Mouse (Mus musculus): ENCODE data around the gene Spint2. TPM values are rescaled to one million over a fixed set of nuclear protein-coding genes. Genes with fewer than 3 reads are reported as not detected.
"Not testable (repeated sequence)": the region's sequence is repeated elsewhere in the genome, so short reads cannot be mapped to it uniquely, and the experiment has no call there.

Gene Spint2
- polyA plus RNA-seq, 1 experiment from 2014 or later: 36.1 TPM

DNA sequence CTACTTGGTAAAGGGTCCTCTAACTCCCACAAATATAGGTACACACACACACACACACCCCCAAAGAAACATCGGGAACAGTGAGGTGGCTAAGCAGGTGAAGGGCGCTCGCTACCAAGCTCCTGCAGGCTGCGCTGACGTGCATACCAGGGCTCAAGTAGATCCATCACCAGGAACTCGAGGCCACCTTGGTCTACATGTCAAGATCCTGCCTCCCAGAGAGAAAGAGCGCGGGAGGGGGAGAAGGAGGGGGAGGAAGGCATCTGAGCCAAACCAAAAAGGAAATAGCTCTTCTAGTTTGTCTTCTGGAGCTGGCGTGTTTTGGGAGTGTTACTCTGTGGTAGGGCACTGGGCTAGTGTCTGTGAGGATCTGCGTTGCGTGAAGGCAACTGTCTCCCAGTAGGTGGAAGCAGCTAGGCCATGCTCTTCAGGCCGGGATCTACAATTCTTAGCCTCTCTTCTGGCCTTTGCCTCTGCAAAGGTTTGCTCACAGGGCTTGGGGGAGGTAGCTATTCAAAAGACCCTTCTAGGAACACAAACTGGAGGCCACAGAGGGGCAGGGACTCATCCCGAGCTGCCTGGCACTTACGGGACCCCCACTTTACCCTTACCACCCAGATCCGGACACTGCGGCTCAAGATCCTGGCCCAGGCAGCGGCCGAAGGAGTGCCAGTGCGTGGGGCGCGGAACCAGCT lies 34.9 kb downstream of the Spint2 start:
- no peak for DNase-seq (ENCODE audit: low spot score)
- H3K9ac ChIP-seq (ENCODE audit: low read length): no peak overlapping the region
- H3K4me1 ChIP-seq (replicated peaks; ENCODE audit: control insufficient read depth, insufficient read depth, low read length): no peaks in the 10 kb centered on the region; the same call in 1 of the 2 replicates
- no peak for ATAC-seq (replicated peaks; ENCODE audit: low FRiP score)
- no peak overlapping the region for H3K4me2 ChIP-seq (ENCODE audit: low read depth, low read length, severe bottlenecking)
- no peaks in the 10 kb centered on the region; the same call in 1 of the 2 replicates for H3K36me3 ChIP-seq (ENCODE audit: control insufficient read depth, insufficient read depth, low read length)
- H3K27ac ChIP-seq (ENCODE audit: low read depth, low read length): no peak overlapping the region
- no peak overlapping the region for H3K4me3 ChIP-seq (ENCODE audit: low read depth, low read length)
- no peaks in the 10 kb centered on the region for H3K9me3 ChIP-seq (ENCODE audit: control insufficient read depth, low read length)
- peaks cover 4% of the 10 kb centered on the region; the same call in 1 of the 2 replicates for H3K27me3 ChIP-seq (ENCODE audit: control insufficient read depth, insufficient read depth, low read length)
- 88% methylated on average over 21 of the region's 21 CpGs for WGBS

DNA sequence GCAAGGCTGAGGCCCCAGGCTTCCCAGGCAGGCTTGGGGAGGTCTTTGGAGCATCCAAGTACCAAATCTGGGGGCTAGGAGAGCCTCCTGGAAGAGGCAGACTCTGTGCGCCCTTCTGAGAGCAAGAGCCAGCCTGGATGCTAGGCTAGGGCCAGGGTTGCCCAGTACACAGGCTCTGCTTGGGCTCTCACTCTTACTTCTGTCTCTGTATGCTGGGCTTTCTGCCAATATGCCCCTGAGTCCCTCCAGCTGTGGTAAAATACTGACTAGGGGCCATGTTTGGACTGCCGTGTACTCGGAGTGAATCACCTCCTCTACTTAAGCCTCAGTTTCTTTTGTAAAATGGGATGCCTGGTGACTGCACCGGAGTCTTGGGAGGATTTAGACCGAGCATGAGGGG lies 35.7 kb downstream of the Spint2 start:
- no peak overlapping the region for H3K4me2 ChIP-seq (ENCODE audit: low read depth, low read length, severe bottlenecking)
- H3K36me3 ChIP-seq (ENCODE audit: control insufficient read depth, insufficient read depth, low read length): no peaks in the 10 kb centered on the region; the same call in 1 of the 2 replicates
- ATAC-seq (replicated peaks; ENCODE audit: low FRiP score) (no peak), DNase-seq (ENCODE audit: low spot score) (no peak)
- no peak overlapping the region for H3K9ac ChIP-seq (ENCODE audit: low read length)
- no peaks in the 10 kb centered on the region; the same call in 1 of the 2 replicates for H3K4me1 ChIP-seq (replicated peaks; ENCODE audit: control insufficient read depth, insufficient read depth, low read length)
- no peak overlapping the region for H3K27ac ChIP-seq (ENCODE audit: low read depth, low read length)
- peaks cover 4% of the 10 kb centered on the region; the same call in 1 of the 2 replicates for H3K27me3 ChIP-seq (ENCODE audit: control insufficient read depth, insufficient read depth, low read length)
- no peaks in the 10 kb centered on the region for H3K9me3 ChIP-seq (ENCODE audit: control insufficient read depth, low read length)
- WGBS: 93% methylated on average over 5 of the region's 5 CpGs
- H3K4me3 ChIP-seq (ENCODE audit: low read depth, low read length): no peak overlapping the region

DNA sequence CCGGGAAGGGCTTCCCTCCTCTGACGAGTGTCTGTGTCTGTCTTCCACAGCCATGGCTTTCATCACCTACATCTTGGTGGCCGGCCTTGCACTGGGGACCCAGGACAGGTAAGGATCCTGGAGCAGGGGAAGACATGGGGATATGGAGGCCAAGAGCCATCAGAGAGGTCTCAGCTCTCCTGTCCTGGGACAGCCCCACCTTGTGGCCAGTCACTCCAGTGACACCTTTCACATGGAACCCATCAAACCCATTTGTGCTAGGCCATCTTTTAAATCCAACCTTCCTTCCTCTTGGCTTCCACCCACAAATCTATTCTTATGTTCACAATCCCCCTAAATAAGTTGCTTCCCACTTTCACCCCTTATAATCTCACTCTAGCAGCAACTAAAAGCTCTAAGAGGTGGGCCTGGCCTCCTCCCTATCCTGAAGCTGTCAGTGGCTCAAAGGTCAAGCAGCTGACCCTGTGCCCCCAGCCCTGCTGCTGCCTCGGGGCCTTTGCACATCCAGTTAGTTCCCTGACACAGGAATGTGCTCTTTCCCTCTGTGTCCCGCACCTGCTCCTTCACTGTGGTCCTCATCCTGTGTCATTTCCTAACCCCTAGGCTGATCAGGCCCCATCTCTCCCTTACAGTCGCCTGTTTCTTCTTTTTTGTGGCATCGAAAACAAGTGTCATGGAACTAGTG lies 36.8 kb downstream of the Spint2 start:
- Histone ChIP-seq H3K36me3 (ENCODE audit: control insufficient read depth, insufficient read depth, low read length) (no peaks in the 10 kb centered on the region; the same call in 1 of the 2 replicates), H3K27ac (ENCODE audit: low read depth, low read length) (no peak overlapping the region), H3K4me2 (ENCODE audit: low read depth, low read length, severe bottlenecking) (no peak overlapping the region), H3K4me3 (ENCODE audit: low read depth, low read length) (no peak overlapping the region), H3K27me3 (ENCODE audit: control insufficient read depth, insufficient read depth, low read length) (peaks cover 4% of the 10 kb centered on the region; the same call in 1 of the 2 replicates), H3K9me3 (ENCODE audit: control insufficient read depth, low read length) (no peaks in the 10 kb centered on the region), H3K4me1 (replicated peaks; ENCODE audit: control insufficient read depth, insufficient read depth, low read length) (no peaks in the 10 kb centered on the region; the same call in 1 of the 2 replicates), H3K9ac (ENCODE audit: low read length) (no peak overlapping the region)
- no peak for DNase-seq (ENCODE audit: low spot score)
- no peak for ATAC-seq (replicated peaks; ENCODE audit: low FRiP score)
- WGBS: 83% methylated on average over 7 of the region's 7 CpGs

DNA sequence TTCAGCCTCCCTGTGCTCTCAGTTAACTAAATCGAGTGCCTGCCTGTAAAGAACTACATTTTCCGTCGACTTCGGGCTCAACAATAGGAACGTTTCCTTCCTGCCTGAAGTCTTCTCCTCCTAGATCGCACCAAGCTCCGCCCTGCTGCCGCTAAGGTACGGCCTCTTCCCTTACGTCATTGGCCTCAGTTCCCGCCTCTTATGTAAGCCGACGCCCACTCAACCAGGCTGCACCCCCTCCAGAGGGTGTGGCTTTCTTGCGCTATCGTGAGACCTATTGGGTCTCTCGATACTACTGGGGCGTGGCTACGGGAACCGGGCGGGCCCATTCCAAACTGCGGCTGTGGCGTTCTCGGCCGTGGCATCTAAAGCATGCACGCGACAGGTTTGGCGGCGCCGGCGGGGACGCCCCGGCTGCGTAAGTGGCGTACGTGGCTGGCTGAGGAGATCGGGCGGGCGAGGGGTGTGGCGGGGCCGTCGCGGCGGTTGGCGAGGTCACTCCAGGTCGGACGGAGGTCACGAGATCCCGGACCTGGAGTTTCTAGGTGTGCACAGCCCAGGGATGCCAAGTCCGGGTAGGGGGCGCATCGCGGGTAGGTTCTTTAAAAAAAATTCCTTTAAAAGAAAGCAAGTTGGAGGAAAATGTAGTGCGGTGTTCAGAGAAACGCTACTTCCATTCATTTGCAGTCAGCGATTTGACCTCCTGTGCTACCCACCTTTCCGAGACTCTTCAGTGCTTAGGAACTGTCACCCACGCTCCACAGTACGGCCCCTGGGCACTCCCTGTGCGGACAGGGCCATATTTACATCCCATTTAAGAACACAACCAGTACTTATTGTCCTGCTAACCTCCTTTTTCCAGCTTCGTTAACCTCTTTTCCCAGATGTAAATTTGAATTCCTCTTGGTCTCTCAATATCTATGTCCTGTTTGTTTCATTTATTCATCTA lies 43.4 kb downstream of the Spint2 start, which contains the start of gene Yif1b:
Gene Yif1b, plus strand, starts transcription at position 311 of the 949 bp plus-strand sequence.
- peak within 1 kb of the TSS; percentile 72 for H3K9ac ChIP-seq (ENCODE audit: low read length)
- H3K4me3 ChIP-seq (ENCODE audit: low read depth, low read length): peak within 1 kb of the TSS; percentile 58
- WGBS: under 1% methylated on average over 60 of the region's 60 CpGs
- peak within 1 kb of the TSS; percentile 69 for H3K4me2 ChIP-seq (ENCODE audit: low read depth, low read length, severe bottlenecking)
- peaks cover 4% of the 10 kb centered on the region for H3K4me1 ChIP-seq (replicated peaks; ENCODE audit: control insufficient read depth, insufficient read depth, low read length)
- peaks cover 2% of the 10 kb centered on the region; the same call in 1 of the 2 replicates for H3K27me3 ChIP-seq (ENCODE audit: control insufficient read depth, insufficient read depth, low read length)
- H3K9me3 ChIP-seq (ENCODE audit: control insufficient read depth, low read length): no peaks in the 10 kb centered on the region
- peak; percentile 98 for DNase-seq (ENCODE audit: low spot score)
- ATAC-seq (replicated peaks; ENCODE audit: low FRiP score): peak; percentile 97
- H3K36me3 ChIP-seq (ENCODE audit: control insufficient read depth, insufficient read depth, low read length): no peaks in the 10 kb centered on the region
- H3K27ac ChIP-seq (ENCODE audit: low read depth, low read length): peak within 1 kb of the TSS; percentile 26

DNA sequence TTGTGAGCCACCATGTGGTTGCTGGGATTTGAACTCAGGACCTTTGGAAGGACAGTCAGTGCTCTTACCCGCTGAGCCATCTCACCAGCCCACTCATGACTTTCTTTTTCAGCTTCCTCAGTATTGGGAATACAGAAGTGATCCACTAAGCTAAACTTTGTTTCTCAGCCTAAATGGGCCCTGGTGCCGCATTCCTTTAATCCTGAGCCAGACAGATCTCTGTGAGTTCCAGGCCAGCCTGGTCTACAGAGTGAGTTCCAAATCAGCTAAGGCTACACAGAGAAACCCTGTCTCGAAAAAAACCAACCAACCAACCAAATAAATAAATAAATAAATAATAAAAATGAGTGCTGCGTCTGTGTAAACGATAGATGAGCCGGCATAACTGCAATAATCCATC lies 44.1 kb downstream of the Spint2 start:
- not testable (repeated sequence) for H3K9me3 ChIP-seq (ENCODE audit: control insufficient read depth, low read length); DNase-seq (ENCODE audit: low spot score); H3K36me3 ChIP-seq (ENCODE audit: control insufficient read depth, insufficient read depth, low read length); H3K27me3 ChIP-seq (ENCODE audit: control insufficient read depth, insufficient read depth, low read length); H3K4me1 ChIP-seq (replicated peaks; ENCODE audit: control insufficient read depth, insufficient read depth, low read length)
- 30% methylated on average over 6 of the region's 6 CpGs for WGBS
- Histone ChIP-seq H3K4me3 (ENCODE audit: low read depth, low read length) (peak overlapping the region; percentile 58), H3K9ac (ENCODE audit: low read length) (peak overlapping the region; percentile 43), H3K4me2 (ENCODE audit: low read depth, low read length, severe bottlenecking) (peak overlapping the region; percentile 69), H3K27ac (ENCODE audit: low read depth, low read length) (peak overlapping the region; percentile 26)
- peak; percentile 22; the same call in 1 of the 2 replicates for ATAC-seq (replicated peaks; ENCODE audit: low FRiP score)

DNA sequence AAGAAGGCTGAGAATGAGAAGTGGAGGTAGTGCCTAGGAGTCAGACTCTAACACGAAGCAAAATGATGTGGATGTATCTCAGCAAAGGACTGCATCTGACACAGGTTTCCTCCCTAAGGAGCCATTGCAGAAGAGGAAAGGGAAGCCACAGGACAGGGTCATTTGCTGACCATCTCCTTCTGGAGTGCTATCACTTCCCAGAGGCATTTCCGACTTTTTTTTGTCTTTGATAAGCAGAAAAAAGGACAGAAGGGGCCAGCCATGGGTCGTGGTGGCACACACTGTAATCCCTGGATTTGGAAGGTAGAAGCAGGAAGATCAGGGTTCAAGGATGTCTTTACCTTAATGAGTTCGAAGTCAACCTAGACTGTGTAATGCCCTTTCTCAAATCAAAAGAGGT lies 45.1 kb downstream of the Spint2 start:
- no peak for DNase-seq (ENCODE audit: low spot score)
- peaks cover 19% of the 10 kb centered on the region for H3K27me3 ChIP-seq (ENCODE audit: control insufficient read depth, insufficient read depth, low read length)
- no peak overlapping the region for H3K9ac ChIP-seq (ENCODE audit: low read length)
- H3K4me1 ChIP-seq (replicated peaks; ENCODE audit: control insufficient read depth, insufficient read depth, low read length): peaks cover 9% of the 10 kb centered on the region
- H3K27ac ChIP-seq (ENCODE audit: low read depth, low read length): no peak overlapping the region
- WGBS: 85% methylated on average over 4 of the region's 4 CpGs
- no peak overlapping the region for H3K4me2 ChIP-seq (ENCODE audit: low read depth, low read length, severe bottlenecking)
- H3K9me3 ChIP-seq (ENCODE audit: control insufficient read depth, low read length): no peaks in the 10 kb centered on the region
- no peak overlapping the region for H3K4me3 ChIP-seq (ENCODE audit: low read depth, low read length)
- no peak for ATAC-seq (replicated peaks; ENCODE audit: low FRiP score)
- H3K36me3 ChIP-seq (ENCODE audit: control insufficient read depth, insufficient read depth, low read length): no peaks in the 10 kb centered on the region

DNA sequence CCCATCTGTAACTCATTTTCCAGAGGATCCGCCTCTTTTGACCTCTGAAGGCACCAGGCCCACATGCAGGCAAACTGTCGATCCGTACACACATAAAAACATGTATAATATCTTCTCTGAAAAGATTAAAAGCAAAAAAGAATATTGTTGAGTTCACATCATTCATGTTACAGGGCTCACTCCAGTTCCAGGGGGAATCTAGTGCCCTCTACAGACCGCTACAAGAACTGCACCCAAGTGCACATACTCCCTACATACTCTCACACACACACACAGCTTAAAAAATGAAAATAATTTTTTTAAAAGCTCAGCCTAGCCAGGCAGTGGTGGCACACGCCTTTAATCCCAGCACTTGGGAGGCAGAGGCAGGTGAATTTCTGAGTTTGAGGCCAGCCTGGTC lies 47.1 kb downstream of the Spint2 start:
- H3K9me3 ChIP-seq (ENCODE audit: control insufficient read depth, low read length): no peaks in the 10 kb centered on the region
- ATAC-seq (replicated peaks; ENCODE audit: low FRiP score) (no peak), DNase-seq (ENCODE audit: low spot score) (no peak)
- peaks cover 25% of the 10 kb centered on the region for H3K27me3 ChIP-seq (ENCODE audit: control insufficient read depth, insufficient read depth, low read length)
- peaks cover 9% of the 10 kb centered on the region for H3K4me1 ChIP-seq (replicated peaks; ENCODE audit: control insufficient read depth, insufficient read depth, low read length)
- 77% methylated on average over 5 of the region's 5 CpGs for WGBS
- H3K4me2 ChIP-seq (ENCODE audit: low read depth, low read length, severe bottlenecking): no peak overlapping the region
- H3K36me3 ChIP-seq (ENCODE audit: control insufficient read depth, insufficient read depth, low read length): no peaks in the 10 kb centered on the region
- H3K27ac ChIP-seq (ENCODE audit: low read depth, low read length): no peak overlapping the region
- H3K9ac ChIP-seq (ENCODE audit: low read length): no peak overlapping the region
- H3K4me3 ChIP-seq (ENCODE audit: low read depth, low read length): no peak overlapping the region

DNA sequence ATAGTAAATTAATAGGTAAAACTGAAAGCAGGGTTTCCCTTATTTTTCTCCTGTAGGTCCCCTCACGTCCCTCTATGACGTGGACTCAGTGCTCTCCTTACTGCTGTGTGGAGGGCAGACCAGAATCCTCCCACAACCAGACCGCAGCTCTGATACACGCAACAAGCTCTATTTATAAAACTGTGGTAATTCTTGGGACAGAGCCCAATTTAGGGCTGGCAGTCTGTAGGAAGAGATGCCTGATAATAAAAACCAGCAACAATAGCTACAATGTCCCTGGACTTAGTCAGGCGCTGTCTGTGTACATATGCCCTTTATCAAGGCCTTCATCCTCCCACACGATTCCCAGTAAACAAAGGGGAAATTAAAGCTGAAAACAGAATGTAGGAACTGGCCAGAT lies 48.0 kb downstream of the Spint2 start:
- no peak overlapping the region for H3K9ac ChIP-seq (ENCODE audit: low read length)
- H3K9me3 ChIP-seq (ENCODE audit: control insufficient read depth, low read length): no peaks in the 10 kb centered on the region
- peaks cover 25% of the 10 kb centered on the region for H3K27me3 ChIP-seq (ENCODE audit: control insufficient read depth, insufficient read depth, low read length)
- no peak for ATAC-seq (replicated peaks; ENCODE audit: low FRiP score)
- H3K4me2 ChIP-seq (ENCODE audit: low read depth, low read length, severe bottlenecking): no peak overlapping the region
- no peak overlapping the region for H3K4me3 ChIP-seq (ENCODE audit: low read depth, low read length)
- WGBS: 83% methylated on average over 6 of the region's 6 CpGs
- H3K36me3 ChIP-seq (ENCODE audit: control insufficient read depth, insufficient read depth, low read length): no peaks in the 10 kb centered on the region
- peaks cover 5% of the 10 kb centered on the region; the same call in 1 of the 2 replicates for H3K4me1 ChIP-seq (replicated peaks; ENCODE audit: control insufficient read depth, insufficient read depth, low read length)
- no peak for DNase-seq (ENCODE audit: low spot score)
- H3K27ac ChIP-seq (ENCODE audit: low read depth, low read length): no peak overlapping the region
